Mouse (Mus musculus): ENCODE data around the gene Mdm2. TPM values are rescaled to one million over a fixed set of nuclear protein-coding genes. Genes with fewer than 3 reads are reported as not detected.
"Not testable (repeated sequence)": the region's sequence is repeated elsewhere in the genome, so short reads cannot be mapped to it uniquely, and the experiment has no call there.

Gene Mdm2
- polyA plus RNA-seq, 1 experiment from 2014 or later = 40.0 TPM

- no peak overlapping the region for H3K27ac ChIP-seq (ENCODE audit: low read depth, low read length)
- WGBS = 95% methylated on average over 14 of the region's 14 CpGs
- no peak overlapping the region for H3K9ac ChIP-seq (ENCODE audit: low read depth, low read length)
- peaks cover 4% of the 10 kb centered on the region for H3K36me3 ChIP-seq (ENCODE audit: control insufficient read depth, insufficient read depth, low read length)
- no peak overlapping the region for H3K4me2 ChIP-seq (ENCODE audit: low read length)
- ATAC-seq = no peak
- H3K4me1 ChIP-seq (ENCODE audit: control insufficient read depth, insufficient read depth, low read depth, low read length) = no peaks in the 10 kb centered on the region; the same call in 1 of the 2 replicates
- no peaks in the 10 kb centered on the region for H3K27me3 ChIP-seq (replicated peaks; ENCODE audit: control insufficient read depth, insufficient read depth, low read length)
- no peak overlapping the region for H3K4me3 ChIP-seq (ENCODE audit: low read length)
- H3K9me3 ChIP-seq (ENCODE audit: control insufficient read depth, low read length) = no peaks in the 10 kb centered on the region
These were observed 39.3 kb upstream of the Mdm2 start for GRCm38 (mm10) chr10:117749787-117750343.

- no peak overlapping the region for H3K9ac ChIP-seq (ENCODE audit: low read depth, low read length)
- H3K27ac ChIP-seq (ENCODE audit: low read depth, low read length) = no peak overlapping the region
- no peak overlapping the region for H3K4me2 ChIP-seq (ENCODE audit: low read length)
- no peaks in the 10 kb centered on the region for H3K9me3 ChIP-seq (ENCODE audit: control insufficient read depth, low read length)
- H3K36me3 ChIP-seq (ENCODE audit: control insufficient read depth, insufficient read depth, low read length) = peaks cover 4% of the 10 kb centered on the region
- no peak for ATAC-seq
- no peak overlapping the region for H3K4me3 ChIP-seq (ENCODE audit: low read length)
- no peaks in the 10 kb centered on the region for H3K27me3 ChIP-seq (replicated peaks; ENCODE audit: control insufficient read depth, insufficient read depth, low read length)
- WGBS = 98% methylated on average over 10 of the region's 10 CpGs
- H3K4me1 ChIP-seq (ENCODE audit: control insufficient read depth, insufficient read depth, low read depth, low read length) = peaks cover 6% of the 10 kb centered on the region
These were observed 38.6 kb upstream of the Mdm2 start for GRCm38 (mm10) chr10:117749050-117749686.

GRCm38 (mm10) chr10:117748276-117749049 is 37.9 kb upstream of the Mdm2 start:
- Histone ChIP-seq H3K9me3 (ENCODE audit: control insufficient read depth, low read length) (no peaks in the 10 kb centered on the region), H3K36me3 (ENCODE audit: control insufficient read depth, insufficient read depth, low read length) (peaks cover 4% of the 10 kb centered on the region; the same call in 1 of the 2 replicates), H3K4me1 (ENCODE audit: control insufficient read depth, insufficient read depth, low read depth, low read length) (peaks cover 12% of the 10 kb centered on the region), H3K9ac (ENCODE audit: low read depth, low read length) (no peak overlapping the region), H3K27me3 (replicated peaks; ENCODE audit: control insufficient read depth, insufficient read depth, low read length) (no peaks in the 10 kb centered on the region), H3K27ac (ENCODE audit: low read depth, low read length) (no peak overlapping the region), H3K4me2 (ENCODE audit: low read length) (no peak overlapping the region), H3K4me3 (ENCODE audit: low read length) (no peak overlapping the region)
- ATAC-seq = no peak
- 87% methylated on average over 10 of the region's 10 CpGs for WGBS

- Histone ChIP-seq H3K9ac (ENCODE audit: low read depth, low read length) (no peak overlapping the region), H3K36me3 (ENCODE audit: control insufficient read depth, insufficient read depth, low read length) (peaks cover 4% of the 10 kb centered on the region; the same call in 1 of the 2 replicates), H3K27ac (ENCODE audit: low read depth, low read length) (no peak overlapping the region), H3K27me3 (replicated peaks; ENCODE audit: control insufficient read depth, insufficient read depth, low read length) (no peaks in the 10 kb centered on the region), H3K4me3 (ENCODE audit: low read length) (no peak overlapping the region), H3K9me3 (ENCODE audit: control insufficient read depth, low read length) (no peaks in the 10 kb centered on the region), H3K4me2 (ENCODE audit: low read length) (no peak overlapping the region), H3K4me1 (ENCODE audit: control insufficient read depth, insufficient read depth, low read depth, low read length) (peaks cover 12% of the 10 kb centered on the region)
- WGBS = 94% methylated on average over 7 of the region's 7 CpGs
- no peak for ATAC-seq
These were observed 37.2 kb upstream of the Mdm2 start for GRCm38 (mm10) chr10:117747711-117748110.

- Histone ChIP-seq H3K4me3 (ENCODE audit: low read length) (peak within 1 kb of the TSS; percentile 49), H3K27me3 (replicated peaks; ENCODE audit: control insufficient read depth, insufficient read depth, low read length) (no peaks in the 10 kb centered on the region), H3K4me1 (ENCODE audit: control insufficient read depth, insufficient read depth, low read depth, low read length) (peaks cover 12% of the 10 kb centered on the region), H3K27ac (ENCODE audit: low read depth, low read length) (peak within 1 kb of the TSS; percentile 54), H3K9ac (ENCODE audit: low read depth, low read length) (peak within 1 kb of the TSS; percentile 66), H3K9me3 (ENCODE audit: control insufficient read depth, low read length) (no peaks in the 10 kb centered on the region), H3K36me3 (ENCODE audit: control insufficient read depth, insufficient read depth, low read length) (peaks cover 4% of the 10 kb centered on the region; the same call in 1 of the 2 replicates), H3K4me2 (ENCODE audit: low read length) (peak within 1 kb of the TSS; percentile 60)
- peak; percentile 97 for ATAC-seq
- WGBS = 14% methylated on average over 42 of the region's 46 CpGs
These were observed 35.8 kb upstream of the Mdm2 start, which contains the start of gene Slc35e3 for GRCm38 (mm10) chr10:117746297-117746883. Slc35e3 (minus strand) TSS chr10:117746365.

- WGBS = under 1% methylated on average over 14 of the region's 46 CpGs
- Histone ChIP-seq H3K27ac (ENCODE audit: low read depth, low read length) (0 out of 2 replicates have a peak overlapping the region, but pooled peaks have one; percentile 0), H3K4me3 (ENCODE audit: low read length) (peak overlapping the region; percentile 49), H3K4me1 (ENCODE audit: control insufficient read depth, insufficient read depth, low read depth, low read length) (peaks cover 12% of the 10 kb centered on the region), H3K4me2 (ENCODE audit: low read length) (peak overlapping the region; percentile 49), H3K9ac (ENCODE audit: low read depth, low read length) (peak overlapping the region; percentile 66)
- not testable (repeated sequence) for H3K36me3 ChIP-seq (ENCODE audit: control insufficient read depth, insufficient read depth, low read length); H3K27me3 ChIP-seq (replicated peaks; ENCODE audit: control insufficient read depth, insufficient read depth, low read length); H3K9me3 ChIP-seq (ENCODE audit: control insufficient read depth, low read length)
- ATAC-seq = peak; percentile 74
These were observed 35.2 kb upstream of the Mdm2 start for GRCm38 (mm10) chr10:117745570-117746296.

- Histone ChIP-seq H3K9me3 (ENCODE audit: control insufficient read depth, low read length) (no peaks in the 10 kb centered on the region), H3K4me2 (ENCODE audit: low read length) (peak overlapping the region; percentile 49), H3K4me1 (ENCODE audit: control insufficient read depth, insufficient read depth, low read depth, low read length) (peaks cover 12% of the 10 kb centered on the region), H3K27ac (ENCODE audit: low read depth, low read length) (no peak overlapping the region), H3K27me3 (replicated peaks; ENCODE audit: control insufficient read depth, insufficient read depth, low read length) (no peaks in the 10 kb centered on the region), H3K36me3 (ENCODE audit: control insufficient read depth, insufficient read depth, low read length) (peaks cover 6% of the 10 kb centered on the region; the same call in 1 of the 2 replicates), H3K4me3 (ENCODE audit: low read length) (no peak overlapping the region), H3K9ac (ENCODE audit: low read depth, low read length) (no peak overlapping the region)
- 91% methylated on average over 4 of the region's 4 CpGs for WGBS
- no peak for ATAC-seq
These were observed 33.4 kb upstream of the Mdm2 start for GRCm38 (mm10) chr10:117743917-117744316.

GRCm38 (mm10) chr10:117743182-117743581 is 32.6 kb upstream of the Mdm2 start:
- Histone ChIP-seq H3K4me3 (ENCODE audit: low read length) (no peak overlapping the region), H3K36me3 (ENCODE audit: control insufficient read depth, insufficient read depth, low read length) (peaks cover 8% of the 10 kb centered on the region), H3K27me3 (replicated peaks; ENCODE audit: control insufficient read depth, insufficient read depth, low read length) (no peaks in the 10 kb centered on the region), H3K4me1 (ENCODE audit: control insufficient read depth, insufficient read depth, low read depth, low read length) (peaks cover 12% of the 10 kb centered on the region), H3K4me2 (ENCODE audit: low read length) (no peak overlapping the region), H3K27ac (ENCODE audit: low read depth, low read length) (no peak overlapping the region), H3K9ac (ENCODE audit: low read depth, low read length) (no peak overlapping the region), H3K9me3 (ENCODE audit: control insufficient read depth, low read length) (no peaks in the 10 kb centered on the region)
- no peak for ATAC-seq
- 90% methylated on average over 2 of the region's 2 CpGs for WGBS

Data from hindbrain, embryonic 16.5 days (tissue).